Mouse (Mus musculus) CH12.LX (cell line): ENCODE data around the gene Mrps18b. TPM values are rescaled to one million over a fixed set of nuclear protein-coding genes. Genes with fewer than 3 reads are reported as not detected.

ENCODE experiments used
- DNase-seq: peaks from one replicate; pipeline ENCODE4 v3.0.0-alpha.2; 2013; ENCODE audit errors: extremely low read depth
- H3K27ac ChIP-seq: 2 replicates; pipeline ENCODE4 v1.5.1; 2012; ENCODE audit warnings: low read depth, mild to moderate bottlenecking, control low read depth, moderate library complexity; ENCODE audit not compliant: insufficient read depth
- H3K27me3 ChIP-seq: replicated peaks from 2 replicates; pipeline ENCODE3; 2012; ENCODE audit warnings: inconsistent platforms
- H3K36me3 ChIP-seq, 2 experiments: replicated peaks in 1 of 2; 2 replicates each; pipeline versions ENCODE3 to v1.6.1; 2012; ENCODE audit warnings: inconsistent platforms in 1 of 2, low read length in 1 of 2, mild to moderate bottlenecking in 1 of 2, mixed read lengths in 1 of 2, moderate library complexity in 1 of 2; ENCODE audit not compliant: control insufficient read depth in 1 of 2, insufficient read depth in 1 of 2
- H3K4me1 ChIP-seq, 2 experiments: 2 replicates each; pipeline ENCODE4 v1.6.1; 2012; ENCODE audit warnings: inconsistent platforms in 1 of 2, moderate library complexity in 1 of 2; ENCODE audit not compliant: insufficient read depth in 2 of 2, control insufficient read depth in 1 of 2
- H3K4me2 ChIP-seq: 2 replicates; pipeline ENCODE4 v1.6.1; 2012; ENCODE audit warnings: low read depth, mild to moderate bottlenecking, control low read depth; ENCODE audit not compliant: poor library complexity, insufficient read depth, severe bottlenecking
- H3K4me3 ChIP-seq, 3 experiments: fragments of 150-350 bp in 1 of 3; sonication (generic) in 1 of 3; replicated peaks in 1 of 3; 2 replicates each; pipeline versions ENCODE3 to v1.5.1; 2011 to 2012; ENCODE audit warnings: low read depth in 2 of 3, low read length in 2 of 3, mild to moderate bottlenecking in 2 of 3, moderate library complexity in 2 of 3, control low read depth in 1 of 3, improper control_type of control experiment in 1 of 3, inconsistent platforms in 1 of 3, mixed read lengths in 1 of 3; ENCODE audit not compliant: poor library complexity in 1 of 3
- H3K79me2 ChIP-seq: replicated peaks from 2 replicates; pipeline ENCODE4 v1.6.1; 2012; ENCODE audit warnings: mild to moderate bottlenecking, moderate library complexity; ENCODE audit not compliant: control insufficient read depth, poor library complexity, insufficient read depth, severe bottlenecking; ENCODE audit errors: extremely low read depth
- H3K9ac ChIP-seq: 2 replicates; pipeline ENCODE4 v1.6.1; 2012; ENCODE audit warnings: low read depth, mild to moderate bottlenecking, control low read depth, moderate library complexity; ENCODE audit not compliant: insufficient read depth
- H3K9me3 ChIP-seq: replicated peaks from 2 replicates; pipeline ENCODE3; 2012; ENCODE audit warnings: low read length, inconsistent platforms, mixed read lengths
- BHLHE40 ChIP-seq: IDR thresholded peaks from 2 replicates; pipeline ENCODE4 v1.6.1; 2011; ENCODE audit warnings: mild to moderate bottlenecking, low read depth, low read length, improper control_type of control experiment
- CHD1 ChIP-seq: IDR thresholded peaks from 2 replicates; pipeline ENCODE4 v1.6.1; 2012; ENCODE audit warnings: low read depth, low read length, improper control_type of control experiment, inconsistent platforms
- CTCF ChIP-seq, 2 experiments: IDR thresholded peaks in 1 of 2; conservative IDR thresholded peaks in 1 of 2; 2 replicates each; pipeline ENCODE4 v1.5.1; 2011 to 2012; ENCODE audit warnings: low read depth in 2 of 2, low read length in 2 of 2, improper control_type of control experiment in 1 of 2, inconsistent platforms in 1 of 2, mild to moderate bottlenecking in 1 of 2, moderate library complexity in 1 of 2
- E2F4 ChIP-seq: IDR thresholded peaks from 2 replicates; pipeline ENCODE4 v1.6.1; 2011; ENCODE audit warnings: low read depth, low read length, improper control_type of control experiment; ENCODE audit not compliant: insufficient replicate concordance
- EP300 ChIP-seq: IDR thresholded peaks from 2 replicates; pipeline ENCODE4 v1.6.1; 2011; ENCODE audit warnings: low read length, improper control_type of control experiment
- ETS1 ChIP-seq: conservative IDR thresholded peaks from 2 replicates; pipeline ENCODE4 v1.6.1; 2012; ENCODE audit warnings: low read depth, mild to moderate bottlenecking, inconsistent platforms, low read length, improper control_type of control experiment, moderate library complexity
- GABPA ChIP-seq: IDR thresholded peaks from 2 replicates; pipeline ENCODE4 v1.6.1; 2012; ENCODE audit warnings: low read depth, low read length, improper control_type of control experiment, inconsistent platforms; ENCODE audit not compliant: insufficient replicate concordance
- HCFC1 ChIP-seq: IDR thresholded peaks from 2 replicates; pipeline ENCODE4 v1.6.1; 2012; ENCODE audit warnings: low read depth, mild to moderate bottlenecking, inconsistent platforms, low read length, improper control_type of control experiment
- IRF4 ChIP-seq: IDR thresholded peaks from 2 replicates; pipeline ENCODE4 v1.6.1; 2014; ENCODE audit warnings: low read depth, mild to moderate bottlenecking, inconsistent platforms, low read length, improper control_type of control experiment
- JUND ChIP-seq: conservative IDR thresholded peaks from 2 replicates; pipeline ENCODE4 v1.6.1; 2011; ENCODE audit warnings: low read depth, low read length, improper control_type of control experiment
- KAT2A ChIP-seq: IDR thresholded peaks from 2 replicates; pipeline ENCODE4 v1.6.1; 2012; ENCODE audit warnings: low read length, improper control_type of control experiment, inconsistent platforms; ENCODE audit not compliant: insufficient replicate concordance
- MAZ ChIP-seq: IDR thresholded peaks from 2 replicates; pipeline ENCODE4 v1.6.1; 2012; ENCODE audit warnings: low read depth, mild to moderate bottlenecking, inconsistent platforms, low read length, improper control_type of control experiment, moderate library complexity
- MXI1 ChIP-seq: IDR thresholded peaks from 2 replicates; pipeline ENCODE4 v1.6.1; 2011; ENCODE audit warnings: mild to moderate bottlenecking, low read depth, low read length, improper control_type of control experiment
- MYC ChIP-seq: IDR thresholded peaks from 2 replicates; pipeline ENCODE4 v1.6.1; 2011; ENCODE audit warnings: low read depth, mild to moderate bottlenecking, improper control_type of control experiment, low read length
- PAX5 ChIP-seq: IDR thresholded peaks from 2 replicates; pipeline ENCODE4 v1.6.1; 2012; ENCODE audit warnings: low read length, inconsistent platforms, mixed read lengths
- POLR2A ChIP-seq: IDR thresholded peaks from 2 replicates; pipeline ENCODE4 v1.6.1; 2011; ENCODE audit warnings: low read depth, mild to moderate bottlenecking, improper control_type of control experiment, low read length
- POLR2AphosphoS2 ChIP-seq: IDR thresholded peaks from 2 replicates; pipeline ENCODE4 v1.6.1; 2011; ENCODE audit warnings: low read depth, low read length, improper control_type of control experiment
- RAD21 ChIP-seq: IDR thresholded peaks from 2 replicates; pipeline ENCODE4 v1.6.1; 2011; ENCODE audit warnings: low read depth, mild to moderate bottlenecking, low read length, improper control_type of control experiment, moderate library complexity
- RCOR1 ChIP-seq: conservative IDR thresholded peaks from 2 replicates; pipeline ENCODE4 v1.6.1; 2012; ENCODE audit warnings: low read depth, mild to moderate bottlenecking, inconsistent platforms, low read length, improper control_type of control experiment
- TBP ChIP-seq: conservative IDR thresholded peaks from 2 replicates; pipeline ENCODE4 v1.6.1; 2011; ENCODE audit warnings: low read depth, low read length, improper control_type of control experiment
- TCF12 ChIP-seq: IDR thresholded peaks from 2 replicates; pipeline ENCODE4 v1.6.1; 2014; ENCODE audit warnings: low read depth, mild to moderate bottlenecking, inconsistent platforms, low read length, improper control_type of control experiment
- UBTF ChIP-seq: IDR thresholded peaks from 2 replicates; pipeline ENCODE4 v1.6.1; 2012; ENCODE audit warnings: low read depth, mild to moderate bottlenecking, inconsistent platforms, low read length, improper control_type of control experiment, moderate library complexity
- USF2 ChIP-seq: conservative IDR thresholded peaks from 2 replicates; pipeline ENCODE4 v1.6.1; 2011; ENCODE audit warnings: low read depth, low read length, improper control_type of control experiment
- ZC3H11A ChIP-seq: IDR thresholded peaks from 2 replicates; pipeline ENCODE4 v1.6.1; 2012; ENCODE audit warnings: low read depth, mild to moderate bottlenecking, inconsistent platforms, low read length, improper control_type of control experiment
- ZMIZ1 ChIP-seq: IDR thresholded peaks from 2 replicates; pipeline ENCODE4 v1.6.1; 2012; ENCODE audit warnings: low read depth, mild to moderate bottlenecking, inconsistent platforms, low read length, improper control_type of control experiment
- ZNF384 ChIP-seq: IDR thresholded peaks from 2 replicates; pipeline ENCODE4 v1.6.1; 2012; ENCODE audit warnings: low read depth, low read length, improper control_type of control experiment, inconsistent platforms
- dilution Hi-C: fragments of 300-500 bp; cut with MboI; formaldehyde crosslinking; loops from 2 replicates; pipeline ENCODE4 v1.14.3; 2020; ENCODE audit warnings: low sequenced_read_pairs; ENCODE audit not compliant: extremely low pct_unique_long_range_greater_than_20kb, extremely low pct_ligation_motif_present
- in situ Hi-C: fragments of 300-500 bp; cut with MboI; formaldehyde crosslinking; loops from 3 replicates; pipeline ENCODE4 v1.14.3; 2019; ENCODE audit warnings: low sequenced_read_pairs, low pct_ligation_motif_present, low pct_unique_long_range_greater_than_20kb, mixed read lengths
- polyA plus RNA-seq: library from polyadenylated mRNA; unstranded; fragments of >175 nt; gene quantifications from 2 replicates; pipeline ENCODE4 v1.2.1, GENCODE M21; 2012; ENCODE audit warnings: low read depth; ENCODE audit not compliant: insufficient read length
- total RNA-seq, 2 experiments: library from RNA; depleted of rRNA; stranded (reverse); fragments of 300-350 nt in 1 of 2; fragments of >200 nt in 1 of 2; gene quantifications; 2 replicates each; pipeline ENCODE4 v1.2.3; 2012 to 2014

The Mrps18b gene
- total and polyA plus RNA-seq, 3 experiments, result 108 to 172 (median 148) TPM

- peak overlapping the region; percentile 18 to 87 (median 36) for H3K4me3 ChIP-seq
- in situ Hi-C loops (no loop called here), dilution Hi-C loops (no loop called here)
- H3K79me2 ChIP-seq, result peaks cover 9% of the 10 kb centered on the region
- no peaks in the 10 kb centered on the region for H3K27me3 ChIP-seq
- DNase-seq, result peak; percentile 73
- peak overlapping the region; percentile 68 for H3K4me2 ChIP-seq
- 0 out of 2 replicates have a peak, but pooled peaks have one; percentile 7 for TF ChIP-seq EP300
- peak; percentile 42; the same call in 1 of the 2 replicates for TF ChIP-seq POLR2A
- TF ChIP-seq KAT2A, result 0 out of 2 replicates have a peak, but pooled peaks have one; percentile 47
- TF ChIP-seq HCFC1, result no peak
- TF ChIP-seq MXI1, result no peak; the same call in none of the 2 replicates
- no peak for TF ChIP-seq BHLHE40
- no peak for TF ChIP-seq CHD1
- TF ChIP-seq CTCF (conservative IDR thresholded peaks at IDR 0.05 in 1 of 2, IDR thresholded peaks at IDR 0.05 in 1 of 2; ENCODE audit: low read depth in 2 of 2, low read length in 2 of 2), result no peak
- no peak for TF ChIP-seq JUND
- TF ChIP-seq POLR2AphosphoS2, result 0 out of 2 replicates have a peak, but pooled peaks have one; percentile 26
- TF ChIP-seq USF2, result no peak
- peak; percentile 66; the same call in 1 of the 2 replicates for TF ChIP-seq MYC
- no peak; the same call in 1 of the 2 replicates for TF ChIP-seq ZMIZ1
- TF ChIP-seq PAX5, result no peak
- TF ChIP-seq RCOR1, result no peak
- TF ChIP-seq TCF12, result no peak
- peaks cover 17 to 58% of the 10 kb centered on the region in 2 experiments for H3K36me3 ChIP-seq
- H3K9ac ChIP-seq, result peak overlapping the region; percentile 41
- H3K9me3 ChIP-seq, result no peaks in the 10 kb centered on the region
- peaks cover 7 to 23% of the 10 kb centered on the region in 2 experiments for H3K4me1 ChIP-seq
- peak overlapping the region; percentile 87 for H3K27ac ChIP-seq
Observed at GRCm38 (mm10) chr17:35897644-35898573, 18.3 kb downstream of the Mrps18b start.

GRCm38 (mm10) chr17:35896781-35897643 is 19.2 kb downstream of the Mrps18b start, which contains the start of gene 2310061I04Rik:
Gene 2310061I04Rik, minus strand, starts transcription at chr17:35897431.
- Histone ChIP-seq H3K9me3 (no peaks in the 10 kb centered on the region), H3K9ac (peak within 1 kb of the TSS; percentile 58), H3K27ac (peak within 1 kb of the TSS; percentile 87), H3K79me2 (peaks cover 9% of the 10 kb centered on the region), H3K4me2 (peak within 1 kb of the TSS; percentile 68), H3K4me3 (peak within 1 kb of the TSS; percentile 69 to 87 (median 70)), H3K4me1 (peaks cover 7 to 23% of the 10 kb centered on the region in 2 experiments), H3K36me3 (peaks cover 22 to 57% of the 10 kb centered on the region in 2 experiments), H3K27me3 (no peaks in the 10 kb centered on the region)
- dilution Hi-C loops (no loop called here), in situ Hi-C loops (no loop called here)
- DNase-seq, result peak; percentile 90
- TF ChIP-seq HCFC1 (peak; percentile 63), CTCF (conservative IDR thresholded peaks at IDR 0.05 in 1 of 2, IDR thresholded peaks at IDR 0.05 in 1 of 2; ENCODE audit: low read depth in 2 of 2, low read length in 2 of 2) (no peak), BHLHE40 (peak; percentile 97), TBP (peak; percentile 53; the same call in 1 of the 2 replicates), ZNF384 (no peak), E2F4 (no peak), ZMIZ1 (no peak), ETS1 (no peak), GABPA (no peak), TCF12 (peak; percentile 46; the same call in 1 of the 2 replicates), IRF4 (no peak; the same call in 1 of the 2 replicates), ZC3H11A (no peak), MAZ (peak; percentile 72), RCOR1 (no peak), CHD1 (no peak), PAX5 (no peak), RAD21 (no peak), MYC (no peak), UBTF (peak; percentile 40; the same call in 1 of the 2 replicates)
